ENCODE assay signal across 9 mouse cellular contexts in the genomic region with DNA sequence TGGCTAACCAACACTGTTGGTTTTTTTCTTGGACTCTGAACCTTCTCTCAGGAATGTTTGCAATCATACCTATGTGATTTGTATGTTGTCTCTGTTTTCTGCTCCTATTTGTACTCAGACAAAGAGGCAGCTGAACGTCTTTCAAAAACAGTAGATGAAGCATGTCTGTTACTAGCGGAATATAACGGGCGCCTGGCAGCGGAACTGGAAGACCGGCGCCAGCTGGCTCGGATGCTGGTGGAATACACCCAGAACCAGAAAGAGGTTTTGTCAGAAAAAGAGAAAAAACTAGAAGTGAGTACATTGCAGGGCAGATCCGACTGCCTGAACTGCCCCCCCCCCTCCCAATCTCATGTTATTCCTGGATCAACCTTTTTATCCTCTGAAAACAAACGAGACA. TPM values are rescaled to one million over a fixed set of nuclear protein-coding genes. Genes with fewer than 3 reads are reported as not detected.
DNase-seq lines count a peak whose midpoint lies in the region; ATAC-seq and TF ChIP-seq lines count a peak whose summit lies in the region.
"Had no signal": no experiment of that assay in that cellular context is flagged by ENCODE, and none has a peak within 500 bp of the region (broad histone marks: within the 10 kb centered on the region; RNA-seq: fewer than 3 reads in every experiment).

No protein-coding gene starts in this region.

- no peak overlapping the region for H3K4me2 ChIP-seq in intestine, postnatal 0 days (replicated peaks; ENCODE audit: low read depth)
- H3K4me2 ChIP-seq in midbrain, embryonic 13.5 days (replicated peaks): no peak overlapping the region
- H3K4me2 ChIP-seq in hindbrain, embryonic 12.5 days (replicated peaks): no peak overlapping the region
- H3K4me2 ChIP-seq: neural tube, embryonic 12.5 days had no signal

- no peak overlapping the region for H3K4me3 ChIP-seq in intestine, postnatal 0 days (ENCODE audit: low read depth, low read length)
- H3K4me3 ChIP-seq in midbrain, embryonic 13.5 days (replicated peaks): no peak overlapping the region
- no peak overlapping the region for H3K4me3 ChIP-seq in hindbrain, embryonic 12.5 days
- H3K4me3 ChIP-seq: neural tube, embryonic 12.5 days had no signal

- H3K36me3 ChIP-seq in intestine, postnatal 0 days (ENCODE audit: control insufficient read depth, insufficient read depth): peaks cover 84% of the 10 kb centered on the region
- H3K36me3 ChIP-seq in midbrain, embryonic 13.5 days: peaks cover 69% of the 10 kb centered on the region
- H3K36me3 ChIP-seq in hindbrain, embryonic 12.5 days: peaks cover 47% of the 10 kb centered on the region

- no peak overlapping the region for H3K9ac ChIP-seq in intestine, postnatal 0 days (ENCODE audit: low read depth, low read length)
- no peak overlapping the region for H3K9ac ChIP-seq in midbrain, embryonic 13.5 days (replicated peaks)
- no peak overlapping the region for H3K9ac ChIP-seq in hindbrain, embryonic 12.5 days
- H3K9ac ChIP-seq: neural tube, embryonic 12.5 days had no signal

- H3K9me3 ChIP-seq in intestine, postnatal 0 days (ENCODE audit: control insufficient read depth): no peaks in the 10 kb centered on the region
- H3K9me3 ChIP-seq in midbrain, embryonic 13.5 days: no peaks in the 10 kb centered on the region
- H3K9me3 ChIP-seq in hindbrain, embryonic 12.5 days (replicated peaks): no peaks in the 10 kb centered on the region
- H3K9me3 ChIP-seq: neural tube, embryonic 12.5 days had no signal

- no peak overlapping the region for H3K27ac ChIP-seq in intestine, postnatal 0 days (ENCODE audit: low read depth, low read length)
- H3K27ac ChIP-seq in midbrain, embryonic 13.5 days: no peak overlapping the region
- no peak overlapping the region for H3K27ac ChIP-seq in hindbrain, embryonic 12.5 days
- H3K27ac ChIP-seq: neural tube, embryonic 12.5 days had no signal

- ATAC-seq in intestine, postnatal 0 days: no peak
- no peak for ATAC-seq in midbrain, embryonic 13.5 days
- ATAC-seq in hindbrain, embryonic 12.5 days (ENCODE audit: low FRiP score): no peak

- no peaks in the 10 kb centered on the region for H3K4me1 ChIP-seq in intestine, postnatal 0 days (replicated peaks; ENCODE audit: control insufficient read depth, insufficient read depth, low read length)
- H3K4me1 ChIP-seq in midbrain, embryonic 13.5 days (replicated peaks): peaks cover 6% of the 10 kb centered on the region
- peaks cover 7% of the 10 kb centered on the region for H3K4me1 ChIP-seq in hindbrain, embryonic 12.5 days

- intact Hi-C loops in left cerebral cortex, postnatal 14 days (cut with DNase I): loop anchor here (10.0 kb wide), 1 partner anchor 454 kb away; no protein-coding TSS in a partner anchor

- TF ChIP-seq CTCF in intestine, postnatal 0 days (IDR thresholded peaks at IDR 0.05; ENCODE audit: low read depth): no peak

- 73% methylated on average over 10 of the region's 10 CpGs for WGBS in intestine, postnatal 0 days
- 93% methylated on average over 10 of the region's 10 CpGs for WGBS in midbrain, embryonic 13.5 days
- 93% methylated on average over 10 of the region's 10 CpGs for WGBS in hindbrain, embryonic 12.5 days

- no peaks in the 10 kb centered on the region for H3K27me3 ChIP-seq in intestine, postnatal 0 days (replicated peaks; ENCODE audit: control insufficient read depth, insufficient read depth, low read length)
- no peaks in the 10 kb centered on the region for H3K27me3 ChIP-seq in midbrain, embryonic 13.5 days
- no peaks in the 10 kb centered on the region for H3K27me3 ChIP-seq in hindbrain, embryonic 12.5 days
- H3K27me3 ChIP-seq: neural tube, embryonic 12.5 days had no signal

- DNase-seq in left cerebral cortex, postnatal 14 days (ENCODE audit: low spot score in 2 of 2): peak; percentile 27 to 64
- DNase-seq in left cerebral cortex, adult 11 months (ENCODE audit: low spot score): no peak
- peak; percentile 85 for DNase-seq in cerebellum, adult 8-10 months
- DNase-seq in gastrocnemius, postnatal 4 days (ENCODE audit: low spot score in 2 of 2): peak; percentile 48 to 70
- DNase-seq in lung, postnatal 10 days: peak; percentile 74

RNA-seq across cellular contexts. Expression of gene Rprd1b, which starts 30.2 kb away (rescaled TPM):
- total RNA-seq in left cerebral cortex, postnatal 14 days (2021): 10 to 100 TPM; 27.7 to 36.4 TPM
- total RNA-seq in gastrocnemius, postnatal 4 days (2021): 10 to 100 TPM; 47.9 to 54.9 TPM
- 17.1 and 19.8 TPM in 2 replicates for polyA plus RNA-seq in intestine, postnatal 0 days (2015; fragmentation: Nextera tagmentation; extraction: Ambion mirVana)
- 40.8 and 49.6 TPM in 2 replicates for polyA plus RNA-seq in midbrain, embryonic 13.5 days (2015; fragmentation: Nextera tagmentation; extraction: Ambion mirVana)
- 46.2 and 56.2 TPM in 2 replicates for polyA plus RNA-seq in hindbrain, embryonic 12.5 days (2016; fragmentation: Nextera tagmentation; extraction: Ambion mirVana)

RNA-seq across cellular contexts. Expression of gene Tti1, which starts 30.3 kb away (rescaled TPM):
- total RNA-seq in left cerebral cortex, postnatal 14 days (2021): 10 to 100 TPM; 16.9 to 19.8 TPM
- 10 to 100 TPM; 20.9 to 24.3 TPM for total RNA-seq in gastrocnemius, postnatal 4 days (2021)
- polyA plus RNA-seq in intestine, postnatal 0 days (2015; fragmentation: Nextera tagmentation; extraction: Ambion mirVana): 5.1 and 5.4 TPM in 2 replicates
- 20.6 and 22.2 TPM in 2 replicates for polyA plus RNA-seq in midbrain, embryonic 13.5 days (2015; fragmentation: Nextera tagmentation; extraction: Ambion mirVana)
- polyA plus RNA-seq in hindbrain, embryonic 12.5 days (2016; fragmentation: Nextera tagmentation; extraction: Ambion mirVana): 25.6 and 25.8 TPM in 2 replicates
